Mouse (Mus musculus) kidney, adult 11 months (tissue): ENCODE results near the gene Ivns1abp.
A peak's percentile ranks its signal among the peaks of the same experiment; 100 is the strongest.
"Not testable (repeated sequence)": the region's sequence is repeated elsewhere in the genome, so short reads cannot be mapped to it uniquely, and the experiment has no call there.

Source experiments
- DNase-seq: peaks from one replicate; pipeline ENCODE4 v3.0.0; 2022

Gene Ivns1abp

GRCm38 (mm10) chr1:151342311-151342710, 2.0 kb upstream of the Ivns1abp start:
- no peak for DNase-seq

- peak; percentile 73 for DNase-seq
Measured at GRCm38 (mm10) chr1:151342968-151343367, 1.3 kb upstream of the Ivns1abp start.

GRCm38 (mm10) chr1:151343571-151344282, 550 bp upstream of the Ivns1abp start:
- DNase-seq = peak; percentile 47

- DNase-seq = peak; percentile 89
Measured at GRCm38 (mm10) chr1:151345109-151345862, 1.0 kb downstream of the Ivns1abp start.

GRCm38 (mm10) chr1:151345863-151346195, 1.6 kb downstream of the Ivns1abp start:
- DNase-seq = no peak

GRCm38 (mm10) chr1:151346681-151347127, 2.4 kb downstream of the Ivns1abp start:
- no peak for DNase-seq

GRCm38 (mm10) chr1:151348293-151348692, 4.0 kb downstream of the Ivns1abp start:
- DNase-seq = not testable (repeated sequence)

- DNase-seq = no peak
Measured at GRCm38 (mm10) chr1:151352911-151353310, 8.6 kb downstream of the Ivns1abp start.

GRCm38 (mm10) chr1:151355994-151356393, 11.7 kb downstream of the Ivns1abp start:
- no peak for DNase-seq

GRCm38 (mm10) chr1:151359374-151359773, 15.1 kb downstream of the Ivns1abp start:
- no peak for DNase-seq

GRCm38 (mm10) chr1:151366944-151367605, 22.8 kb downstream of the Ivns1abp start:
- no peak for DNase-seq

GRCm38 (mm10) chr1:151367721-151368324, 23.5 kb downstream of the Ivns1abp start:
- DNase-seq = no peak

GRCm38 (mm10) chr1:151368444-151368843, 24.2 kb downstream of the Ivns1abp start:
- no peak for DNase-seq

- no peak for DNase-seq
Measured at GRCm38 (mm10) chr1:151370573-151370972, 26.3 kb downstream of the Ivns1abp start.

- no peak for DNase-seq
Measured at GRCm38 (mm10) chr1:151371543-151371942, 27.3 kb downstream of the Ivns1abp start.

GRCm38 (mm10) chr1:151372823-151373222, 28.5 kb downstream of the Ivns1abp start:
- DNase-seq = no peak

- no peak for DNase-seq
Measured at GRCm38 (mm10) chr1:151377353-151377752, 33.1 kb downstream of the Ivns1abp start.

GRCm38 (mm10) chr1:151390029-151390428, 45.8 kb downstream of the Ivns1abp start:
- no peak for DNase-seq

- DNase-seq = no peak
Measured at GRCm38 (mm10) chr1:151409827-151410226, 65.5 kb downstream of the Ivns1abp start.
